Mouse (Mus musculus) macrophage (primary cell): ENCODE results near the gene Cap2. TPM values are rescaled to one million over a fixed set of nuclear protein-coding genes. Genes with fewer than 3 reads are reported as not detected.

Experiments
- H3K27ac ChIP-seq: fragments of 350-480 bp; formaldehyde crosslinking; 2 replicates; pipeline ENCODE4 v1.9.0; 2021
- H3K36me3 ChIP-seq: fragments of 350-480 bp; formaldehyde crosslinking; 2 replicates; pipeline ENCODE4 v1.9.0; 2021; ENCODE audit errors: inconsistent target
- H3K4me3 ChIP-seq: fragments of 350-480 bp; formaldehyde crosslinking; 2 replicates; pipeline ENCODE4 v1.9.0; 2021; ENCODE audit errors: inconsistent target
- H3K79me2 ChIP-seq: fragments of 350-480 bp; formaldehyde crosslinking; 2 replicates; pipeline ENCODE4 v1.9.0; 2021; ENCODE audit errors: inconsistent target
- WGBS: methylation state at CpG from one replicate; pipeline ENCODE4 v1.1.7; 2026; ENCODE audit warnings: inconsistent platforms; ENCODE audit not compliant: missing documents; 5-methylcytosine and 5-hydroxymethylcytosine counted together
- polyA plus RNA-seq: library from polyadenylated mRNA; stranded (reverse); fragments of 250-400 nt; gene quantifications from 3 replicates; pipeline ENCODE4 v1.2.4, GENCODE M21; 2018; ENCODE audit warnings: inconsistent platforms

Gene Cap2
- polyA plus RNA-seq, 1 experiment from 2014 or later: 0.07 TPM

DNA sequence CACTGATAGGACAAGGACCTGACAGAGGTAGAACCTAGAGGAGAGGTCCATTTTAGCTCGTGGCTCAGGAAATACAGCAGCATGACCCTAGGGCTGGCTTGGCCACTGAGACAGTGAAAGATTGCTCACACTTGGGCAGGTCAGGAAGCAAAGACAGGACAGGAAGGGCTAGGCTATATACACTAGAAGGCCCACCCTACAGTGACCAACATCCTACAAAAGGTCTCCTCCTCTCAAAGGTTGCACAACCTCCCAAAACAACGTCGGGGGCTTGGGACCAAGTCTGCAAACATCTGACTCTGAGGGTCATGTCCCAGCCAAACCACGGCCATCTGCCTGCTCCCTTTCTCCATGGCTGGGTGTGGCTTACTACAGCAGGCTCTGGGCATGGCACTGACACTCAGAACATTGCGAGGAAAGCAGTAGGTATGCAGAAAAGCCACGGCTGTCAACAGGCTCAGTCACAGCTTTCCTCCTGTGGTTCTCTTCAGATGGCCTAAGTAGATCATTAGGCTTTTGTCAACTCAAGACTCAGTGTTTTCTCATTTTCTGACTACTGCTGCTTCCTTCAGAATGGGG lies 112.1 kb downstream of the Cap2 start:
- WGBS: 36% methylated on average over 6 of the region's 6 CpGs
- Histone ChIP-seq H3K36me3 (no peaks in the 10 kb centered on the region), H3K4me3 (no peak overlapping the region), H3K79me2 (no peaks in the 10 kb centered on the region), H3K27ac (no peak overlapping the region)

DNA sequence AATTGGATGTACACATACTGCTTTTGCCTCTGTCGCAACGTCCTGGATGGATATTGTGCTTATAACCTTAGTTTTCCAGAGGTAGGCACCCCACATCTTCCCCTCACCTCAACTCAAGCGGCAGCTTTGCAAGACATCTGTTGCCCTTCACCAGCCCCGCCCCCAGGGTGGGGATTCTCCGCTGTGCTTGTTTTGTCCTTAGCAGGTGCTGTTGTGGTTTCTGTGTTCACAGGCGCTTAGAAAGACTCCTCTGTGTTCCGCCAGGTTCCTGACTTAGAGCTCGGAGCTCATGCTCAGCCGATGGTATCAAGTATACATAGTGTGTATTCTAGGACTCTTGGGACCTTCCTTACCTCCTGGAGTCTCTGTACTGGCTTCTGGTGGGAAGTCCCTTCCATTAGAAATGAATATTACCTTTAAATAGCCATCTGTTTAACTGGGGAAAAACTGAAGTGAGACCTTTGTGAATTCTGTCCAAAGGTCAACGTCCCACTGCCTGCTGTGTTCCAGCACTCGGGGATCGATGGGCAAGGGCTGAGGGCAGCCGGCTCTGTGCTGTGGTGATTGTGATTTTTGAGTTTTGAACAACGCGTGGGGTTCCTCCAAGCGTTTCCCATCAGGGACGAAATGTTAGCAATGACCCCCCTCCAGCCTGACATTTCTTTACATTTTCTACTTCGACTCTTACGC lies 115.2 kb downstream of the Cap2 start:
- no peak overlapping the region for H3K4me3 ChIP-seq
- WGBS: 91% methylated on average over 19 of the region's 19 CpGs
- no peaks in the 10 kb centered on the region for H3K79me2 ChIP-seq
- no peaks in the 10 kb centered on the region for H3K36me3 ChIP-seq
- H3K27ac ChIP-seq: no peak overlapping the region

DNA sequence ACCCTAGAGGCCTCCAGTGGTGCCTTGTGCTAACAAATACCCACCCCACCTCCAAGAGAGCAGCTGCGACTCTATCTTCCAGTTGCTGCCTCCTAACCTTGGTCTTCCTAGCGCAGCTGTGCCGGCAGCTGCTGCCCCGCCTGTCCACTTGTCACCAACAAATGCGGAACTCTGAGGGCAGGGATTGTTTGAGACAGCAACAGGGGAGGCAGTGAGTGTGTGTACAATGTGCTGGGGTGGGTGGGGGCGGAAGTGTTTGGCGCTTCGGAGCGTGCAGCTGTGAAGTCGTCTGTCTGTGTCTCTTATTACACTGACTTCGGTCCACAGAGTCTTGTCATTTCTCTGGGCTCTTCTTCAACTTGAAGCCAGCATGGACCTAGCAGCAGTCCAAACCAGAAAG lies 118.0 kb downstream of the Cap2 start:
- Histone ChIP-seq H3K4me3 (no peak overlapping the region), H3K27ac (no peak overlapping the region)
- 58% methylated on average over 11 of the region's 11 CpGs for WGBS

DNA sequence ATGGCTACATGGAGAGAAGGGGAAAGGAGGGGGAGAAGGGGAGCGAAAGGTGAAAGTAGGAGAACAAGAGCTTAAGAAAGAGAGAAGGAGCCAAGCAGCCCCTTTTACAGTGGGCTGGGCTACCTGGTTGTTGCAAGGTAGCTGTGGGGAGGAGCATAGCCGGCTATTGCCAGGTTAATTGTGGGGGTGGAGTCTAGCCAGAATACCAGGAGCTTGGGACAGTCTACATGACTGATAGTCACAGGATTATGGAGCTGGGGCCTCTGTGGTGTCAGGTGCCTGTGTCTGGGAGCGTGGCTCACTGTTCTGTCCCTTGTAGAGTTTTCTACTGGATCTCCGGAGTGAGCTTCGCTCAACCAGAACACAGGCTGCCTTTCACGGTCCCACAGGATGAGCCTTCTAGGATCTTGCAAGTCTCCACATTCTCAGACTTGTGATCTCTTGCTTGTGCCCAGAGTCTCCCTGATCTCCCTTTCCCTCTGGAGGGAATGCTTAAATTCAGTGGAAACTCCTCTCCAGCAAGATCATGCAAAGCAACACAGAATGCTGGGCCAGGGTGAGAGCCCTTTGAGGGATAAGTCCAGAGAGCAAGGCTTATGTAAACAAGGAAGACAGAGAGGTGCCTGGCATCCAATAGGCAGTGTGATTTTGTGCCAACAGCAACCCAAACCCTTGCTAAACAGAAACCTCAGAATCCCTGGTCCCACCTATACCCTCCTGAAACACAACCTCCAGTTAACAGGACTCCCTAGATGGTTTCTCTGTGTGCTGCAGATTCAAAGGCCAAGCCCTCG lies 119.5 kb downstream of the Cap2 start:
- H3K79me2 ChIP-seq: no peaks in the 10 kb centered on the region
- WGBS: 96% methylated on average over 7 of the region's 7 CpGs
- no peaks in the 10 kb centered on the region for H3K36me3 ChIP-seq
- no peak overlapping the region for H3K27ac ChIP-seq
- no peak overlapping the region for H3K4me3 ChIP-seq

More for the DNA sequence above, 118.0 kb downstream of the Cap2 start:
- Histone ChIP-seq H3K36me3 (no peaks in the 10 kb centered on the region), H3K79me2 (no peaks in the 10 kb centered on the region)

DNA sequence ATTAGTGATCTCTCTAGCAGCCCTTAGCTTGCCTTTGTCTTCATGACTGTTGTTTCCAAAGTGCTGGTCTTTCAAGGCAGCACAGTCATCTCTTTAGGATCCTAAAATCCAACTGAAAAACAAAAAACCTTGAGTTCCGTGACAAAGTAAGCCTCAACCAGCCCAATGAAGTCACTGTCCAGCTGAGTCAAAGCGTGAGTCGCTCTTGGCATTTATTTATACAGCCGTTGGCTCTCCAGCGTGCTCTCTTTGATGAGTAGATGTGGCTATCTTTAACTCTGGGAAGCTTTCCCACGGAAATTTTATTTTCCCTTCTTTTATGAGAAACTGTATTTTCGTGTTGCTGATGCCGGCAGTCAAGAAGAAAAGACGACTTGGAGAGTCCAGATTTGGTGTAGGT lies 125.0 kb downstream of the Cap2 start:
- Histone ChIP-seq H3K4me3 (no peak overlapping the region), H3K79me2 (no peaks in the 10 kb centered on the region), H3K36me3 (no peaks in the 10 kb centered on the region), H3K27ac (no peak overlapping the region)
- WGBS: 92% methylated on average over 9 of the region's 9 CpGs

DNA sequence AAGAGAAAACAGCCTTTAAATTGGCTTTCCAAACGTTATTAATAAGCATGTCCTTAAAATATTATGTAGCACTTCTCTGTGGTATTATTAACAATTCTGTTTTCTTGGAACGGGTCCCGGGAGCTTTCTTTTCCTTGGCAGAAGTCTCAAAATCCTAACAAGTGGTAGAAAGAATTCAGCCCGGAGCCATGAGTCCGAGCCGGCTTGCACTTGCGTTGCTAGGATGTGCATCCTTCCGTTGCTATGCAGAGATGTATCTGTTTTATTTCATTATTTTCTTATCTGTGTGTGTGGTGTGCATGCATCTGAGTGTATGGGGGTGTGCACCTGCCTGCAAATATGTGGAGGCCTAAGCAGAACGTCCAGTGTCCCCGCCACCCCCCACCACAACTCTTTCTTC lies 126.2 kb downstream of the Cap2 start:
- Histone ChIP-seq H3K36me3 (no peaks in the 10 kb centered on the region), H3K4me3 (no peak overlapping the region), H3K79me2 (no peaks in the 10 kb centered on the region), H3K27ac (no peak overlapping the region)
- WGBS: 94% methylated on average over 10 of the region's 10 CpGs

DNA sequence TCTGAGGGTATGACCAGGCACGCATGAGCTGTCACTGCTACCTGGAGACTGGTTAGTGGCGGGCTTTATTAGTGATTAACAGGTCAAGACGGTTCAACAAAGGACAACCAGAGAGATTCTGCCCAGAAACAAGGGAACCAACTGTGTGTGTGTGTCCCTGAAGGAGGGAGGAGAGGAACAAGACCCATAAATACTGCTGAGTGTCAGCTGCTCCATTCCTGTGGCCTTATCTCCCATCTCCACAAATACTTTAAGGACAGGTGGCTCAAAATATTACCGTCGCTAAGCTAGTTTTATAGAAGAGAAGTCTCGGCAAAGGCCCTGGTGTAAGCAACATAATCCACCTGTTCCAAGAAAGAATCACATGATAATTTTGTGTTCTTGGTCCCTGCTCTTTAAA lies 127.7 kb downstream of the Cap2 start:
- Histone ChIP-seq H3K36me3 (no peaks in the 10 kb centered on the region), H3K79me2 (no peaks in the 10 kb centered on the region), H3K4me3 (no peak overlapping the region), H3K27ac (no peak overlapping the region)
- WGBS: 87% methylated on average over 5 of the region's 6 CpGs

DNA sequence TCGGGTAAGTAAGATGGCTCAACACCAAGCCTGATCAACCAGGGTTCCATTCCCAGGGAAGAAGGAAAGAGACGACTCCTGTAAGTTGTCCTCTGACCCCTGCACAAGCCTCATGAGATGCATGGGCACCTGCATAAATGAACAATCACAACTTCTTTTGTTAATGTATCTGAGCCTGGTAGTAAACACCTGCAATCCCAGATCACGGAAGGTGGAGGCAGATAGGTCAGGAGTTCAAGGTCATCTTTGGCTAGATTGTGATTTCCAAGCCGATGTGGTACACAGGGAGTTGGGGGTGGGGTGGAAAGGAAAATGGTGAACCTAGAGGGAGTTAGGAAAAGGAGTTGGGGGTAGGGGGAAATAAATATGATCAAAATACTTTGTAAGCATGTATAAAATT lies 131.1 kb downstream of the Cap2 start:
- Histone ChIP-seq H3K27ac (no peak overlapping the region), H3K79me2 (no peaks in the 10 kb centered on the region), H3K4me3 (no peak overlapping the region), H3K36me3 (no peaks in the 10 kb centered on the region)
- WGBS: 93% methylated on average over 4 of the region's 4 CpGs

DNA sequence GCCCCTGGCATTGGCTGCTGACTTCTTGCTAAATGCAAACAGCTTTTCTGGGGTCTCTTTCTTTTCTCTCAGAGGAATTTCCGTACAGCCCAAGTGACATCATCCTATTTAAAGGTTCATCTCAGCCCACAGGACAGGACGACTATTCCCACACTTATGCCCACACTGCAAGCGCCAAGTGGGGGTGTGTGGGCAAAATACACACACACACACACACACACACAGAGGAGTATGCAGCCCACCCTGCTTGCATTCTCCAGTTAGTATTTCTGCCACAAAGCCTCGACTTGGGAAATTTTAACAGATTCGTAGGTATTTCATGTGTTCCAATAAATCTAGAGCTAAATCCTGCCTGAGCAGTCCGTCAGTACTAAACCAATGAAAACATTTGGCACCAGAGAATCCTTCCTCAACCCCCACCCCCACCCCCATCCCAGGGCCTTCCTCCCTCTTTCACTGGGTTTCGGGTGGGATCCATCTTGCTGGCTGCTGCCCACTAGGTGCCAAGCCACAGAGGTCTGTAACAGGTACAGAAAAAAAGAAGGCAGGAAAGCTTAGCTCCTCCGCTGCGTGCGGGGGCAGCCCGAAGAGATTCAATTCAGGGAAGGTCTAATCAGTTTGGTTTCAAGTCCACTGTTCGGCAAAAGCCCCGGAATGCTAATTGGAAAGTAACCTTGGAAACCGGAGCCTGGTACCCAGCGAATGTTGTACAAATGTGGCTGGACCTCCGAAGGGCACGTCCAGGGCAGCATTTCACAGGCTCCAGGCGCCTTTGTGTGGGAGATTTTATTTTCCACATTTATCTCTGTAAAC lies 131.9 kb downstream of the Cap2 start:
- 85% methylated on average over 17 of the region's 18 CpGs for WGBS
- Histone ChIP-seq H3K4me3 (no peak overlapping the region), H3K79me2 (no peaks in the 10 kb centered on the region), H3K27ac (no peak overlapping the region), H3K36me3 (no peaks in the 10 kb centered on the region)

DNA sequence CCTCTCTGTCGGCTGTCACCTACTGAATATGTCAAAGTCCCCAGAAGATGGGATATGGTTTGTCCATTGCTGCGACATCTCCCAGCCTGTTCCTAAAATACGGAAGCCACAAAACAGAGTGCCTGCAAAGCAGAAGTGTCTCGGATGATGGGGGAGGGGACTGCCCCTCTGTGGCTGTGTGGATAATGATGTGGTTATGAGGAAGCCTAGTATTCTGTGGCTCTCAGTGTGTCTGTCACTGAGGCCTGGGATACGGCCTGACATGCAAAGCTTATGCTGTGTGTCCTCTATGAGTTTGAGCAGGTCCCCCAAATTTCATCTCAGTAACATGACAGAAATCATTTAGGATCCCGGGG lies 132.5 kb downstream of the Cap2 start:
- Histone ChIP-seq H3K79me2 (no peaks in the 10 kb centered on the region), H3K27ac (no peak overlapping the region), H3K36me3 (no peaks in the 10 kb centered on the region), H3K4me3 (no peak overlapping the region)
- WGBS: 17% methylated on average over 6 of the region's 6 CpGs

DNA sequence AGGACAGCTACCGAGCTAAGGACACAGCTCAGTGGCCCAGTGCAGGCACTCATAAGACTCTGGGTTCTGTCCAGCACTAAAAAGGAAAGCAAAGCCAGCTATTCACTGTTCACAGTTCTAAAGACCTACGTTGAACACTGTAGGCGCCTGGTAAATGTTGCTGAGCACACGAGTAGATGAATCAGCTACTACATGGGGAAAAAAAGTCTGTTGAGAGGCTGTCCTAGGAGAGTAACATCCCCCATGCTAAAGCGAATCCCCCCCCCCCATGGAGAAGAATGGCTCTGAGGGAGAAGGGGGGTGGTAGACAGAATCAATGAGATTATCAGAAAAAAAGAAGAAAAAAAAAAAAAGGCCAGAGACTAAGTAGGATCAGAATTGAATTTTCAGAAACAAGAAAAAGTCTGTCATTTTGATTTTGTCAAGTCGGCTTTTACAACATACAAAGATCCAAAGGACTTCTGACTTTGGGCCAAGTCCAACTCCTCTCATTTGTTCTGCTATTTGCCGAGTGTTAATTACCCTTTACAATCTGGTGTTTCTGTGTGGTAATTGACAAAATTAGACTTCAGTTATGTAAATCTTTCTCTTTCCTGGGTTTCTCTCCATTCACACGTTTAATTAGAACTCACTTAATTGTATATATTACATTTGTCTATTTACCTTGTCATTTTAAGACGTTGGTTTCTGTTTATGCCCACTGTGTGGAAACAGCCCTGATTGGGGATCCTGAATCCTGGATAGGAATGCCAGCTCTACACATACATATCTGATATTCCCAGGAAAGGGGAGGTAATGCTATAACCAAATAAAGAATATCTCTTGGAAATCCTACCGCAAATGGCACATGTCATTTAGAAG lies 139.2 kb downstream of the Cap2 start:
- 92% methylated on average over 9 of the region's 10 CpGs for WGBS
- Histone ChIP-seq H3K79me2 (no peaks in the 10 kb centered on the region), H3K36me3 (no peaks in the 10 kb centered on the region), H3K4me3 (no peak overlapping the region), H3K27ac (no peak overlapping the region)

DNA sequence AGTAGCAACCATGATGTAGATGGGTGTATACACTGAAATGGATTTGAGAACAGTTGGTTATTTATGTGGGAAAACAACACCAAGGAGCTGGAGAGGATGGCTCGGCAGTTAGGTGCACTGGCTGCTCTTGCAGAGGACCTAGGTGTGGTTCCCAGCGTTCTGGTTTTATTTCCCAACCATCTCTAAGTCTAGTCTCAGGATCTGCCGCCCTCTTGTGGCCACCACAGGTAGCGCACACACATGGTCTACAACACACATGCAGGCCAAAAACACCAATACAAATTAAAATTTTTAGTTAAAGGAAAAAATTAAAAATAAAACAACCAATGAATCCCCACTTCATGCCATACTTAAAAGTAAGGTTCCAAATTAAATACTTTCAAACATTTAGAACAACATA lies 140.7 kb downstream of the Cap2 start:
- H3K36me3 ChIP-seq: no peaks in the 10 kb centered on the region
- H3K4me3 ChIP-seq: no peak overlapping the region
- no peaks in the 10 kb centered on the region for H3K79me2 ChIP-seq
- no peak overlapping the region for H3K27ac ChIP-seq
- WGBS: 95% methylated on average over 4 of the region's 4 CpGs

DNA sequence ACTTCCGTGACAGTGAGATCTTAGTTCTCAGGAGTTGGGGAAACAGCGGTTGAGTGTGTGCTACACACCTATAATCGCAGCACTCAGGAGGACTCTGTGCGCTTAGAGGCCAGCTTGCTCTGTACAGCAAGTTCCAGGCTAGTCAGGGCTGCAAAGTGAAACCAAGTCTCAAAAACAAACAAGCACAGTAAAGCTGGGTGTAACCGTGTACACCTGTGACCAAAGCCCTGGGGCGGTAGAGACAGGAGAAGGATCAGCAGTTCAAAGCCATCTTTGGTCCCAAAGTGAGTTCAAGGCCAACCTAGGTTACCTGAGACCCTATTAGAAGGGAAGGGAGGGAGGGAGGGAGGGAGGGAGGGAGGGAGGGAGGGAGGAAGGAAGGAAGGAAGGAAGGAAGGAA lies 142.5 kb downstream of the Cap2 start:
- Histone ChIP-seq H3K36me3 (no peaks in the 10 kb centered on the region), H3K27ac (no peak overlapping the region), H3K4me3 (no peak overlapping the region), H3K79me2 (no peaks in the 10 kb centered on the region)
- 87% methylated on average over 5 of the region's 6 CpGs for WGBS

DNA sequence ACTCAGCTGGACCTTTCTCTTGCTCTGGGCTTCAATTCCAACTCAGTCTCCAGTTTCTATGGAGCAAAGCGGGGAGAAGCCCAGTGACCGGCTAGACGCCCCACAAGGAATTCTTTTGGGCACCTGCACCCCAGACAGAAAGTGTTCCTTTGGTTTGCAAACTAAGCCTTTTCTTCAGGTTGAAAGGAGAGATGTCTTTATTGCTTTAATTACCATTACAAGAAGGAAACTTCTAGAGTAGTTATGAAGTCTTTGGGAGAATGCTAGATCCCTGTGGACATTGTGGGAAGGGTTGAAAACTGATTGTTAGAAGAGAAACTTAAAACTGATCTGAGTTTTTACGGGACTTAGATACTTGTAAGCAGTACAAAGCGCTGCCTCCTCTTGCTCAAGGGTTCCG lies 143.8 kb downstream of the Cap2 start:
- Histone ChIP-seq H3K27ac (no peak overlapping the region), H3K36me3 (no peaks in the 10 kb centered on the region), H3K4me3 (no peak overlapping the region), H3K79me2 (no peaks in the 10 kb centered on the region)
- WGBS: 96% methylated on average over 6 of the region's 6 CpGs
